Mouse (Mus musculus) midbrain, embryonic 16.5 days (tissue): ENCODE data around the gene Jaml. TPM values are rescaled to one million over a fixed set of nuclear protein-coding genes. Genes with fewer than 3 reads are reported as not detected.

Experiments
- ATAC-seq: fragments of 200-750 bp; cut with Nextera tagmentation; 2 replicates; pipeline ENCODE4 v1.8.0; 2017; ENCODE audit warnings: moderate TSS enrichment
- H3K27ac ChIP-seq: fragments of 300-500 bp; sonication (generic); 2 replicates; pipeline ENCODE4 v1.5.1; 2014; ENCODE audit warnings: mild to moderate bottlenecking, low read length, mixed read lengths
- H3K27me3 ChIP-seq: fragments of 300-500 bp; sonication (generic); 2 replicates; pipeline ENCODE4 v1.6.1; 2014; ENCODE audit warnings: low read depth, low read length, mixed read lengths; ENCODE audit not compliant: control insufficient read depth, insufficient read depth
- H3K36me3 ChIP-seq: fragments of 300-500 bp; sonication (generic); 2 replicates; pipeline ENCODE4 v1.6.1; 2014; ENCODE audit warnings: mild to moderate bottlenecking, low read length, moderate library complexity, mixed read lengths; ENCODE audit not compliant: control insufficient read depth, insufficient read depth
- H3K4me1 ChIP-seq: fragments of 300-500 bp; sonication (generic); 2 replicates; pipeline ENCODE4 v1.6.1; 2014; ENCODE audit warnings: mild to moderate bottlenecking, low read length, mixed read lengths; ENCODE audit not compliant: control insufficient read depth, insufficient read depth
- H3K4me2 ChIP-seq: fragments of 300-500 bp; sonication (generic); 2 replicates; pipeline ENCODE4 v1.6.1; 2014; ENCODE audit warnings: mild to moderate bottlenecking, low read length, mixed read lengths
- H3K4me3 ChIP-seq: fragments of 300-500 bp; sonication (generic); 2 replicates; pipeline ENCODE4 v1.5.1; 2014; ENCODE audit warnings: low read depth, mild to moderate bottlenecking, low read length, moderate library complexity, mixed read lengths
- H3K9ac ChIP-seq: fragments of 300-500 bp; sonication (generic); 2 replicates; pipeline ENCODE4 v1.6.1; 2014; ENCODE audit warnings: low read depth, low read length, mixed read lengths
- H3K9me3 ChIP-seq: fragments of 300-500 bp; sonication (generic); replicated peaks from 2 replicates; pipeline ENCODE4 v1.6.1; 2014; ENCODE audit warnings: mild to moderate bottlenecking, low read length, mixed read lengths; ENCODE audit not compliant: control insufficient read depth, poor library complexity, severe bottlenecking
- WGBS: fragments of 180-500 bp; shearing (Covaris S2); extraction: QIAGEN DNeasy Blood & Tissue Kit; methylation state at CpG from one replicate; pipeline ENCODE4 v1.1.7; 2014; 5-methylcytosine and 5-hydroxymethylcytosine counted together
- polyA plus RNA-seq: library from polyadenylated mRNA; unstranded; fragments of >200 nt; fragmentation: Nextera tagmentation; extraction: Ambion mirVana; gene quantifications from 2 replicates; pipeline ENCODE4 v1.2.1, GENCODE M21; 2015

Gene Jaml
- polyA plus RNA-seq, 1 experiment from 2014 or later = 0.29 TPM

GRCm38 (mm10) chr9:45062677-45063076 lies 16.3 kb upstream of the Jaml start:
- H3K9me3 ChIP-seq = no peaks in the 10 kb centered on the region
- H3K9ac ChIP-seq = no peak overlapping the region
- H3K27ac ChIP-seq = no peak overlapping the region
- no peaks in the 10 kb centered on the region for H3K36me3 ChIP-seq
- no peak overlapping the region for H3K4me2 ChIP-seq
- no peak for ATAC-seq
- WGBS = 73% methylated on average over 3 of the region's 3 CpGs
- H3K4me1 ChIP-seq = no peaks in the 10 kb centered on the region
- H3K4me3 ChIP-seq = no peak overlapping the region
- peaks cover 9% of the 10 kb centered on the region for H3K27me3 ChIP-seq

- Histone ChIP-seq H3K27me3 (peaks cover 2% of the 10 kb centered on the region; the same call in 1 of the 2 replicates), H3K4me1 (no peaks in the 10 kb centered on the region), H3K4me2 (no peak overlapping the region), H3K4me3 (no peak overlapping the region), H3K9me3 (no peaks in the 10 kb centered on the region), H3K27ac (no peak overlapping the region), H3K9ac (no peak overlapping the region), H3K36me3 (no peaks in the 10 kb centered on the region)
- WGBS = 84% methylated on average over 6 of the region's 6 CpGs
- ATAC-seq = no peak
Observed at GRCm38 (mm10) chr9:45064421-45064820, 14.6 kb upstream of the Jaml start.

DNA sequence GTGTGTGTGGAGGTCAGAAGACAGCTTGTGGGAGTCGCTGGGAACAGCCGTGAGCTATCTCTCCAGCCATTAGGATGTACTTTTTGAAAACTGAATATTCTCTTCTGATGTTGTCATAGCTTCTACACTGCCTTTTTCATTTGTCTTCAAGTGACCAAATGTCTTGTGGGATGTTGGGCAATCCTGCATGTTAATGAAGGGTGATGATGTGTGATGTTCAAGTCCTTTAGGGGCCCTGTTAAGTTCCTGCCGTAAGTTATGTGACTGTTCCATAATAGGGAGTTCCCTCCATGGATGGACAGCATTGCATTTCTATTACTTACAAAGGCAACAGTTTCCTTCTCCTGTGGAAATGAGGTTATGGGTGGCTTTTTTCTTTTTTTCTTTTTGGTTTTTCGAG lies 12.2 kb upstream of the Jaml start:
- no peak overlapping the region for H3K9ac ChIP-seq
- no peaks in the 10 kb centered on the region; the same call in 1 of the 2 replicates for H3K27me3 ChIP-seq
- WGBS = 85% methylated on average over 4 of the region's 4 CpGs
- no peaks in the 10 kb centered on the region for H3K36me3 ChIP-seq
- H3K4me3 ChIP-seq = no peak overlapping the region
- no peak for ATAC-seq
- H3K9me3 ChIP-seq = no peaks in the 10 kb centered on the region
- H3K4me2 ChIP-seq = no peak overlapping the region
- H3K27ac ChIP-seq = no peak overlapping the region
- no peaks in the 10 kb centered on the region for H3K4me1 ChIP-seq

GRCm38 (mm10) chr9:45071800-45072199 lies 7.2 kb upstream of the Jaml start:
- Histone ChIP-seq H3K4me3 (no peak overlapping the region), H3K27me3 (no peaks in the 10 kb centered on the region), H3K36me3 (no peaks in the 10 kb centered on the region), H3K9ac (no peak overlapping the region), H3K4me1 (no peaks in the 10 kb centered on the region), H3K9me3 (no peaks in the 10 kb centered on the region), H3K4me2 (no peak overlapping the region), H3K27ac (no peak overlapping the region)
- WGBS = 61% methylated on average over 3 of the region's 3 CpGs
- ATAC-seq = no peak

- Histone ChIP-seq H3K36me3 (no peaks in the 10 kb centered on the region), H3K9ac (no peak overlapping the region), H3K4me3 (no peak overlapping the region), H3K27ac (no peak overlapping the region), H3K9me3 (no peaks in the 10 kb centered on the region), H3K4me1 (no peaks in the 10 kb centered on the region), H3K4me2 (no peak overlapping the region), H3K27me3 (no peaks in the 10 kb centered on the region)
- no peak for ATAC-seq
- 83% methylated on average over 3 of the region's 3 CpGs for WGBS
Observed at GRCm38 (mm10) chr9:45077859-45078258, 1.1 kb upstream of the Jaml start.

DNA sequence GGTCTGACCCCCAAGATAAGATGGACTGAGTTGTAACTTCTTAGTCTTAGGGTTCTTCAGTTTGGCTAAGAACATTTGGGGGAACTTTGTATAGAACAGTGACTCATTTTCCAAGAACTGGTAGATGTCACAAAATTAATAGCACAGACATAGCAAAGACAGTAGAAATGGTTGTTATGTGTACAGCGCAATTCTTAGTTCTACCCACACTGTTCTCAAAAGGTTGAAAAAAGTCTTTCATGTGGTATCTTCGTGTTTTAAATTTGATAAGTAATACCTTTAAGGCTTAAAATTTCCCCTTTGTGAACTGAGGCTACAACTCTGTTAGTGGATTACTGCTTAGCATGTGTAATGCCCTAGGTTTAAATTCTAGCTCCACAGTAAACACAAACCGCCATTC lies 4.1 kb downstream of the Jaml start:
- Histone ChIP-seq H3K27me3 (no peaks in the 10 kb centered on the region), H3K4me3 (no peak overlapping the region), H3K4me1 (no peaks in the 10 kb centered on the region), H3K36me3 (no peaks in the 10 kb centered on the region), H3K27ac (no peak overlapping the region), H3K9me3 (no peaks in the 10 kb centered on the region), H3K9ac (no peak overlapping the region), H3K4me2 (no peak overlapping the region)
- ATAC-seq = no peak
- WGBS = 91% methylated on average over 3 of the region's 3 CpGs

- Histone ChIP-seq H3K9ac (no peak overlapping the region), H3K27me3 (no peaks in the 10 kb centered on the region), H3K4me1 (no peaks in the 10 kb centered on the region), H3K4me3 (no peak overlapping the region), H3K4me2 (no peak overlapping the region), H3K36me3 (no peaks in the 10 kb centered on the region), H3K9me3 (no peaks in the 10 kb centered on the region), H3K27ac (no peak overlapping the region)
- ATAC-seq = no peak
- WGBS = 82% methylated on average over 5 of the region's 5 CpGs
Observed at GRCm38 (mm10) chr9:45084556-45084955, 5.6 kb downstream of the Jaml start.

- Histone ChIP-seq H3K9ac (no peak overlapping the region), H3K4me1 (no peaks in the 10 kb centered on the region), H3K4me2 (no peak overlapping the region), H3K27ac (no peak overlapping the region), H3K9me3 (no peaks in the 10 kb centered on the region), H3K36me3 (no peaks in the 10 kb centered on the region), H3K27me3 (no peaks in the 10 kb centered on the region), H3K4me3 (no peak overlapping the region)
- 75% methylated on average over 12 of the region's 12 CpGs for WGBS
- no peak for ATAC-seq
Observed at GRCm38 (mm10) chr9:45085741-45086690, 7.0 kb downstream of the Jaml start.

DNA sequence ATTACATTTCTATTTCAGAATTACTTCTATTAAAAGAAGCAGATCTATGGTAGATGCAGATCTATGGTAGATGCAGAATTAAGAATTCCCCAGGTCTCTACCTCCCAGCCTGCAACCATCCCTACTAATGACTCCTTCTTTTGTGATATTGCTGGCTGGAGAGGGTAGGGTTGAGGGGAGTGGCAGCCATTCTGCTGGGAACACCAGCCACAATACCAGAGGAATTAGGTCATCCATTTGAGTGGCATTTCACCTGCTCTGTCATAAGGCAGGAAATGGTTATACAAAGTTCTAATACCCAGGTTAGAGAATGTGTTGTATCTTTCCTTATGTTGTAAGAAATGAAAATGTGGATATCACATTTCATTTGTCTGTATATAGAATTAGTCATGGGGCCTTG lies 9.1 kb downstream of the Jaml start:
- Histone ChIP-seq H3K36me3 (no peaks in the 10 kb centered on the region), H3K27me3 (no peaks in the 10 kb centered on the region), H3K4me3 (no peak overlapping the region), H3K9me3 (no peaks in the 10 kb centered on the region), H3K9ac (no peak overlapping the region), H3K4me1 (no peaks in the 10 kb centered on the region), H3K27ac (no peak overlapping the region), H3K4me2 (no peak overlapping the region)
- no peak for ATAC-seq
